Mouse (Mus musculus): ENCODE measurements at regions not wholly inside any gene's neighbourhood (a gene's known extent, or its start where the extent isn't known, plus 50 kb on each side); places are given as distances from the start of the nearest gene placed in this dataset.

- Histone ChIP-seq H3K4me1 (replicated peaks; ENCODE audit: insufficient read depth, low read length) (no peaks in the 10 kb centered on the region), H3K4me3 (replicated peaks; ENCODE audit: low read depth, low read length) (no peak overlapping the region), H3K9ac (ENCODE audit: low read depth, low read length) (no peak overlapping the region), H3K36me3 (ENCODE audit: insufficient read depth, low read length) (no peaks in the 10 kb centered on the region), H3K4me2 (ENCODE audit: low read length) (no peak overlapping the region), H3K27ac (no peak overlapping the region), H3K9me3 (replicated peaks; ENCODE audit: low read length) (no peaks in the 10 kb centered on the region), H3K27me3 (ENCODE audit: insufficient read depth, low read length) (no peaks in the 10 kb centered on the region)
- no peak for TF ChIP-seq CTCF (IDR thresholded peaks at IDR 0.05; ENCODE audit: low read depth)
- DNase-seq (ENCODE audit: low spot score) (peak; percentile 53), ATAC-seq (replicated peaks; ENCODE audit: low FRiP score, low read depth) (no peak)
- 64% methylated on average over 7 of the region's 7 CpGs for WGBS
Observed at GRCm38 (mm10) chr1:73140557-73141345, 125.0 kb upstream of the Tnp1 start.

- no peak overlapping the region for H3K4me3 ChIP-seq (replicated peaks; ENCODE audit: low read depth, low read length)
- no peaks in the 10 kb centered on the region for H3K4me1 ChIP-seq (replicated peaks; ENCODE audit: insufficient read depth, low read length)
- no peaks in the 10 kb centered on the region for H3K9me3 ChIP-seq (replicated peaks; ENCODE audit: low read length)
- no peak for TF ChIP-seq CTCF (IDR thresholded peaks at IDR 0.05; ENCODE audit: low read depth)
- no peak for DNase-seq (ENCODE audit: low spot score)
- no peak overlapping the region for H3K9ac ChIP-seq (ENCODE audit: low read depth, low read length)
- ATAC-seq (replicated peaks; ENCODE audit: low FRiP score, low read depth), result no peak
- H3K4me2 ChIP-seq (ENCODE audit: low read length), result no peak overlapping the region
- H3K36me3 ChIP-seq (ENCODE audit: insufficient read depth, low read length), result no peaks in the 10 kb centered on the region
- no peak overlapping the region for H3K27ac ChIP-seq
- H3K27me3 ChIP-seq (ENCODE audit: insufficient read depth, low read length), result no peaks in the 10 kb centered on the region
- 78% methylated on average over 4 of the region's 4 CpGs for WGBS
Observed at GRCm38 (mm10) chr1:73130215-73130861, 114.6 kb upstream of the Tnp1 start.

GRCm38 (mm10) chr1:73123012-73123411, 107.3 kb upstream of the Tnp1 start:
- Histone ChIP-seq H3K4me3 (replicated peaks; ENCODE audit: low read depth, low read length) (no peak overlapping the region), H3K9ac (ENCODE audit: low read depth, low read length) (no peak overlapping the region), H3K9me3 (replicated peaks; ENCODE audit: low read length) (no peaks in the 10 kb centered on the region), H3K4me2 (ENCODE audit: low read length) (no peak overlapping the region), H3K27ac (no peak overlapping the region), H3K4me1 (replicated peaks; ENCODE audit: insufficient read depth, low read length) (no peaks in the 10 kb centered on the region), H3K36me3 (ENCODE audit: insufficient read depth, low read length) (no peaks in the 10 kb centered on the region), H3K27me3 (ENCODE audit: insufficient read depth, low read length) (no peaks in the 10 kb centered on the region)
- DNase-seq (ENCODE audit: low spot score) (no peak), ATAC-seq (replicated peaks; ENCODE audit: low FRiP score, low read depth) (no peak)
- TF ChIP-seq CTCF (IDR thresholded peaks at IDR 0.05; ENCODE audit: low read depth), result no peak
- 82% methylated on average over 9 of the region's 9 CpGs for WGBS

DNA sequence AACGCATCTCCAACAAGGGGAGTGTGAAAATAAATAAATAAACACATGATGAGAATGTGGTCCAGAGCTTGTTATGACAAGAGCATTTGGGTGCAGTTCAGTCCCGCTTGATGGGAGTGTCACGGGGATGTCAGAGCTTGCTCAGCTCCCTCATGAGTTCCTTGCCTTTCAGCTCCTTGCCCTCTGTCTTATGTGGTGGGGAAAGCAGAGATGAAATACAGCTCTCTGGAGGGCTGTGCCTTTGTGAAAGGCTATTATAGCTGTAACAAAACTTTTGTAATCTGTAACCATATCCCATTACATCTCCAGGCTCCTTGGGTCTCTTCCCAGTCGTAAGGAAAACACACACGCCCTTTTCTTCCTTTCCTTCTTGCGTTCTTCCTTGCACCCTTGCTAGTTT, 103.0 kb upstream of the Tnp1 start:
- WGBS, result 34% methylated on average over 6 of the region's 6 CpGs

DNA sequence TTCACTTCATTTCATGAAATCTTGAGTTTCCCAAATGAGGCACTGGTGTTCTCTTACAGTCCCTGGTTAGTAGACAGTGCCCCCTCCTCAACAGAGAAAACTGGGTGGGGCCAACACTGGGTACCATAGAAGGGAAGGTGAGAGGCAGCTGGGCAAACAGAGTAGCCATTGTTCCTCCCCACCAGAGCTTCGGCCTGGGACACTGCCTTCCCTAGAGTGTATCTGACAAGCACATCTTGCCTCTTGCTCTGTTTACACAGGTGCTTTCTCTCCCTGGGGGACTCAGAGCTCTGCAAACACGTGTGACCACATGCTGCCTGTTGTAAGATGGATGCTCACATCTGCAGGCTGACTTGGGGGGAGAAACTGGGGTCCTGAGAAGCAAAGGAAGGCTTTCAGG, 100.8 kb upstream of the Tnp1 start:
- WGBS, result 16% methylated on average over 2 of the region's 2 CpGs
- DNase-seq (ENCODE audit: low spot score) (no peak), ATAC-seq (replicated peaks; ENCODE audit: low FRiP score, low read depth) (no peak)
- H3K4me3 ChIP-seq (replicated peaks; ENCODE audit: low read depth, low read length), result no peak overlapping the region
- H3K27me3 ChIP-seq (ENCODE audit: insufficient read depth, low read length), result no peaks in the 10 kb centered on the region
- H3K9ac ChIP-seq (ENCODE audit: low read depth, low read length), result no peak overlapping the region
- no peak overlapping the region for H3K27ac ChIP-seq
- H3K36me3 ChIP-seq (ENCODE audit: insufficient read depth, low read length), result no peaks in the 10 kb centered on the region
- H3K4me1 ChIP-seq (replicated peaks; ENCODE audit: insufficient read depth, low read length), result 0 out of 2 replicates have a peak, but pooled peaks cover 3% of the 10 kb centered on the region
- no peaks in the 10 kb centered on the region for H3K9me3 ChIP-seq (replicated peaks; ENCODE audit: low read length)
- TF ChIP-seq CTCF (IDR thresholded peaks at IDR 0.05; ENCODE audit: low read depth), result no peak
- no peak overlapping the region for H3K4me2 ChIP-seq (ENCODE audit: low read length)

More for the DNA sequence above, 103.0 kb upstream of the Tnp1 start:
- TF ChIP-seq CTCF (IDR thresholded peaks at IDR 0.05; ENCODE audit: low read depth), result no peak
- H3K4me1 ChIP-seq (replicated peaks; ENCODE audit: insufficient read depth, low read length), result 0 out of 2 replicates have a peak, but pooled peaks cover 3% of the 10 kb centered on the region
- H3K36me3 ChIP-seq (ENCODE audit: insufficient read depth, low read length), result no peaks in the 10 kb centered on the region
- H3K4me2 ChIP-seq (ENCODE audit: low read length), result no peak overlapping the region
- H3K9me3 ChIP-seq (replicated peaks; ENCODE audit: low read length), result no peaks in the 10 kb centered on the region
- no peak overlapping the region for H3K9ac ChIP-seq (ENCODE audit: low read depth, low read length)
- ATAC-seq (replicated peaks; ENCODE audit: low FRiP score, low read depth), result no peak
- no peak overlapping the region for H3K4me3 ChIP-seq (replicated peaks; ENCODE audit: low read depth, low read length)
- no peaks in the 10 kb centered on the region for H3K27me3 ChIP-seq (ENCODE audit: insufficient read depth, low read length)
- no peak overlapping the region for H3K27ac ChIP-seq
- DNase-seq (ENCODE audit: low spot score), result peak; percentile 75

DNA sequence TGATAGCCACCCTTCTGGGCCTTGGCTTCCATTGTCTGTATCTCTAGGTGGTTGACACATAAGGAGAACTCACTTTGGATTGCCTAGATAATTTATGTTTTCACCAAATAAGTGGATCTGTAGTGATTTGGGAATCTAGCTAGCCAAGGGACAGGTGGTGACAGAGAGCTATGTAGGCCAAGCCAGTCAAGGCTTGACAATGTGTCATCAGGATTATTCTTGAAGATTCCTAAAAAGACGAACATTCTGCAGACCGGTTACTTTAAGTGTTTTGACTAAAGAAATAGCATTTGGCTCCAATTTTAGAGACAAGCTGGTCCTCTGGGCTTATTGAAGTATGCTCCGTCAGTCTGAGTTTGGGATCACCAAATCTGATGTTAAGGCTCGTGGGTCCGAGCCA, 100.1 kb upstream of the Tnp1 start:
- 0 out of 2 replicates have a peak, but pooled peaks cover 3% of the 10 kb centered on the region for H3K4me1 ChIP-seq (replicated peaks; ENCODE audit: insufficient read depth, low read length)
- H3K9me3 ChIP-seq (replicated peaks; ENCODE audit: low read length), result no peaks in the 10 kb centered on the region
- DNase-seq (ENCODE audit: low spot score), result no peak
- H3K36me3 ChIP-seq (ENCODE audit: insufficient read depth, low read length), result no peaks in the 10 kb centered on the region
- H3K4me2 ChIP-seq (ENCODE audit: low read length), result no peak overlapping the region
- no peak for ATAC-seq (replicated peaks; ENCODE audit: low FRiP score, low read depth)
- 92% methylated on average over 5 of the region's 5 CpGs for WGBS
- H3K9ac ChIP-seq (ENCODE audit: low read depth, low read length), result no peak overlapping the region
- TF ChIP-seq CTCF (IDR thresholded peaks at IDR 0.05; ENCODE audit: low read depth), result no peak
- no peak overlapping the region for H3K4me3 ChIP-seq (replicated peaks; ENCODE audit: low read depth, low read length)
- H3K27me3 ChIP-seq (ENCODE audit: insufficient read depth, low read length), result no peaks in the 10 kb centered on the region
- no peak overlapping the region for H3K27ac ChIP-seq
